Mouse (Mus musculus) kidney, embryonic 15.5 days (tissue): ENCODE measurements around the gene Ccnd1. TPM values are rescaled to one million over a fixed set of nuclear protein-coding genes. Genes with fewer than 3 reads are reported as not detected.

Source experiments
- ATAC-seq: fragments of 200-750 bp; cut with Nextera tagmentation; replicated peaks from 2 replicates; pipeline ENCODE4 v1.8.0; 2017; ENCODE audit warnings: moderate TSS enrichment; ENCODE audit not compliant: low FRiP score
- H3K27ac ChIP-seq: fragments of 300-500 bp; sonication (generic); 2 replicates; pipeline ENCODE4 v1.5.1; 2015; ENCODE audit warnings: mild to moderate bottlenecking, inconsistent platforms
- H3K27me3 ChIP-seq: fragments of 300-500 bp; sonication (generic); 2 replicates; pipeline ENCODE4 v1.6.1; 2015; ENCODE audit warnings: inconsistent platforms
- H3K36me3 ChIP-seq: fragments of 300-500 bp; sonication (generic); 2 replicates; pipeline ENCODE4 v1.6.1; 2015; ENCODE audit warnings: inconsistent platforms
- H3K4me1 ChIP-seq: fragments of 300-500 bp; sonication (generic); 2 replicates; pipeline ENCODE4 v1.6.1; 2015; ENCODE audit warnings: inconsistent platforms
- H3K4me2 ChIP-seq: fragments of 300-500 bp; sonication (generic); 2 replicates; pipeline ENCODE4 v1.6.1; 2015; ENCODE audit warnings: moderate library complexity, mild to moderate bottlenecking, inconsistent platforms
- H3K4me3 ChIP-seq: fragments of 300-500 bp; sonication (generic); replicated peaks from 2 replicates; pipeline ENCODE4 v1.5.1; 2015; ENCODE audit warnings: mild to moderate bottlenecking, inconsistent platforms
- H3K9ac ChIP-seq: fragments of 300-500 bp; sonication (generic); 2 replicates; pipeline ENCODE4 v1.6.1; 2015; ENCODE audit warnings: mild to moderate bottlenecking, inconsistent platforms
- H3K9me3 ChIP-seq: fragments of 300-500 bp; sonication (generic); replicated peaks from 2 replicates; pipeline ENCODE4 v1.6.1; 2016; ENCODE audit warnings: inconsistent platforms
- WGBS: fragments of 180-500 bp; shearing (Covaris S2); methylation state at CpG from one replicate; pipeline ENCODE4 v1.1.7; 2015; ENCODE audit warnings: mixed read lengths; 5-methylcytosine and 5-hydroxymethylcytosine counted together
- polyA plus RNA-seq: library from polyadenylated mRNA; unstranded; fragments of >200 nt; fragmentation: Nextera tagmentation; extraction: Ambion mirVana; gene quantifications from 2 replicates; pipeline ENCODE4 v1.2.1, GENCODE M21; 2015

Gene Ccnd1
- polyA plus RNA-seq, 1 experiment from 2014 or later, result 229 TPM

DNA sequence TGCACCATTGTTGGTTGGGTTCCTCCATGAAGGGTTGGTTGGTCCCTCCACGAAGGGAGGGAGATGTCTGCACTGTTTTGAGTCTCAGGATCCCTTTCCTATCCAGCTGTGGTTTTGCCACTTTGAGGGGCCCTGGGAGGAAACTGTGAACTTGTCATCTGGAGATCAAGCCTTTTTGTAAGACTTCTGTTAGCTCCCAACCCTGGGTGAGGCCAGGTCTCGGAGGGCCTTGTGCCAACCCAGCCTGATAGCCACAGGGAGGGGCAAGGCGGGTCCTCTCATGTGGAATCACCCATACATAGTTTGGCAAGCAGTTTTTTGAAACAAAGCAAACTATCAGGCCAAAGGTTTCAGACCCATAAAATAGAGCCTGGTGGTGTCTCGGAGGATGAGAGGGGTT lies 24.6 kb upstream of the Ccnd1 start:
- H3K27ac ChIP-seq, result no peak overlapping the region
- no peaks in the 10 kb centered on the region for H3K27me3 ChIP-seq
- no peak for ATAC-seq
- no peak overlapping the region for H3K4me3 ChIP-seq
- H3K9ac ChIP-seq, result no peak overlapping the region
- H3K36me3 ChIP-seq, result no peaks in the 10 kb centered on the region
- no peak overlapping the region for H3K4me2 ChIP-seq
- WGBS, result 88% methylated on average over 4 of the region's 4 CpGs
- no peaks in the 10 kb centered on the region for H3K9me3 ChIP-seq
- no peaks in the 10 kb centered on the region for H3K4me1 ChIP-seq

DNA sequence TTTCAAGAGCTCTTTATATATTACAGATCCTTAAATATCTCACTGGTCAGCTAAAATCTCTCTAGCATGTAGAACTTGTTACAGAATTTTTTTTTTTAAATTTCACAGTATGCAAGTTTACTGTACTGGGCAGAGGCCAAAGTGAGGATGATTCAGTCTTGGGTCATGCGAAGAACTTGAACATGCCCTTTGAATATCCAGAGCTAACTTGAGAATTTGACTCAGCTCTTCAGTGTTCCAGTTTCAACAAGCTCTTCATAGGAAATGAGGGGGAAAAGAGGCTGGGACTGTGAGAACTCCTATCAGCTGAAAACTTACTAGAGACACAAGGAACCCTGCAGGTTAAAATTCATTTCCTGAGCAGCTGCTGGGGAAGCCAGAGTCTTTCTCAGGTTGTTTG lies 24.2 kb upstream of the Ccnd1 start:
- no peaks in the 10 kb centered on the region for H3K9me3 ChIP-seq
- no peaks in the 10 kb centered on the region for H3K36me3 ChIP-seq
- no peak overlapping the region for H3K4me3 ChIP-seq
- H3K9ac ChIP-seq, result no peak overlapping the region
- no peak overlapping the region for H3K4me2 ChIP-seq
- ATAC-seq, result no peak
- H3K4me1 ChIP-seq, result peaks cover 3% of the 10 kb centered on the region
- WGBS, result 95% methylated on average over 1 of the region's 1 CpGs
- no peak overlapping the region for H3K27ac ChIP-seq
- no peaks in the 10 kb centered on the region for H3K27me3 ChIP-seq

DNA sequence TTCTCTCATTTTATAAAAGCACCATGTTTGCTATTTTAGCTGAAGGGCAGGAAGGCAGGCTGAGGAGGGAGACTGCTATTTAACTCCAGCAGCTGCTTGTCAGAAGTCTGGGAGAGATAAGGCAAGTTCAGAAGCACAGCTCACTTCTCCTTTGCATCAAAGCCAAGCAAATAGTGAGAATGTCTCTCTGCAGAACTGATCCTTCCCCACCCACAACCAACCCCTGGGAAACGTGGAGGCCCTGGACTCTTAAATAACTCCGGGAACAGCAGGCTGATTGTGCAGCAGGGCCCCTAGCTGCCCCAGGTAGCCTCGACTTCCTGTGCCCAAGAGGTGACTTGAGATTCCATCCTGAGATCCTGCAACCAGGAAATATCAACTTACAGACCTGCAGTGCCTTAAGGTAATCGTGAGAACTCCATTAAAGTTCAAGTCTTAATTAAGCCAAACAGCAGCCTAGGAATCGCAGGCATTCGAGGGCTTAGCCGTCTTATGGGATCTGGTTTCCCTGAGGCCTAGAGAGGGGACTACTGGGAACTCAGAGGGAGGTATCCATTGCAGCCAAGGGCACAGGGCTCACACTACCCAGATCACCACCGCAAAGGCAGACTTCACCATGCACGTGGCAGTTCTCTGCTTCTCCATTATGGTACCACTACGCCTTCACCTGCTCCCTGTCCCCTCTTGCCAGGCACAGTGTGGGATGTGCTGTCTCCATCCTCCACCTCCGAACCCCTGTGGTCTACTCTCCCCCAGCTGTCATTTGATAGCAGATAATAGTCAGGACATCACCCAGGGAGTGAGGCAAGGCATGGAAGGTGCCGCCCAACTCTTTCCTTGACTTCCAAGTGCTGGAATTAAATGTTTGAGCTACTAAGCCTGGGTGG lies 19.0 kb upstream of the Ccnd1 start:
- WGBS, result 32% methylated on average over 12 of the region's 12 CpGs
- H3K27ac ChIP-seq, result peak overlapping the region; percentile 75
- H3K36me3 ChIP-seq, result no peaks in the 10 kb centered on the region
- no peaks in the 10 kb centered on the region for H3K27me3 ChIP-seq
- no peak overlapping the region for H3K4me3 ChIP-seq
- no peaks in the 10 kb centered on the region for H3K9me3 ChIP-seq
- H3K4me1 ChIP-seq, result peaks cover 13% of the 10 kb centered on the region
- ATAC-seq, result peak; percentile 62; the same call in 1 of the 2 replicates
- no peak overlapping the region for H3K9ac ChIP-seq
- no peak overlapping the region for H3K4me2 ChIP-seq

DNA sequence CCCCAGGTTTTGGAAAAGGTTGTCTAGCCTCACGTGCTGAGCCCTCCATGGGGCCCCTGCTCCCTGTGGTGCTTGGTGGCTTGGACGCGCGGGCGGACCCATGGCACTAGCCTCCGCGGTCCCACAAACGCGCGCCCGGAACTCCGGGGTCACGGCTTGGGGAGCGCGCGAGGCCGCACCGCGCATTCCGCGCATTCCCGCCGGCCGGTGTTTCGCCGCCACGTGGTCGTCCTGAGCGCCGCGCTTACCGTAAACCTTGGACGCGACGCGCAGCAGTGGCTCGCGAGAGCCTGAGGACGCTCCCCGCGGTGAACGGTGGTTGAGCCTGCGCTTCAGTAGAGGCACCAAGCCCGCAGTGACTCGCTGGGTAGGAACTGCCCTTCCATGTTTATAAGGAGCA lies 3.5 kb upstream of the Ccnd1 start:
- no peaks in the 10 kb centered on the region for H3K9me3 ChIP-seq
- H3K4me1 ChIP-seq, result peaks cover 57% of the 10 kb centered on the region
- H3K4me3 ChIP-seq, result peak overlapping the region; percentile 73
- H3K27ac ChIP-seq, result peak overlapping the region; percentile 97
- H3K4me2 ChIP-seq, result peak overlapping the region; percentile 89
- peak; percentile 23 for ATAC-seq
- under 1% methylated on average over 45 of the region's 45 CpGs for WGBS
- H3K27me3 ChIP-seq, result no peaks in the 10 kb centered on the region
- H3K9ac ChIP-seq, result peak overlapping the region; percentile 52
- H3K36me3 ChIP-seq, result no peaks in the 10 kb centered on the region

- H3K4me3 ChIP-seq, result peak overlapping the region; percentile 73
These were observed 3.0 kb upstream of the Ccnd1 start for GRCm38 (mm10) chr7:144942744-144943135.

GRCm38 (mm10) chr7:144942071-144942743 lies 2.5 kb upstream of the Ccnd1 start:
- Histone ChIP-seq H3K4me1 (peaks cover 65% of the 10 kb centered on the region), H3K27me3 (no peaks in the 10 kb centered on the region), H3K36me3 (peaks cover 2% of the 10 kb centered on the region), H3K27ac (peak overlapping the region; percentile 97), H3K9ac (peak overlapping the region; percentile 52), H3K4me3 (peak overlapping the region; percentile 73), H3K4me2 (peak overlapping the region; percentile 89), H3K9me3 (no peaks in the 10 kb centered on the region)
- ATAC-seq, result 0 out of 2 replicates have a peak, but pooled peaks have one; percentile 9
- under 1% methylated on average over 35 of the region's 35 CpGs for WGBS

More at GRCm38 (mm10) chr7:144942744-144943135, 3.0 kb upstream of the Ccnd1 start:
- H3K4me2 ChIP-seq, result peak overlapping the region; percentile 89
- H3K9ac ChIP-seq, result peak overlapping the region; percentile 52
- no peaks in the 10 kb centered on the region for H3K36me3 ChIP-seq
- ATAC-seq, result no peak
- peak overlapping the region; percentile 97 for H3K27ac ChIP-seq
- peaks cover 61% of the 10 kb centered on the region for H3K4me1 ChIP-seq
- H3K9me3 ChIP-seq, result no peaks in the 10 kb centered on the region
- H3K27me3 ChIP-seq, result no peaks in the 10 kb centered on the region
- under 1% methylated on average over 20 of the region's 20 CpGs for WGBS

DNA sequence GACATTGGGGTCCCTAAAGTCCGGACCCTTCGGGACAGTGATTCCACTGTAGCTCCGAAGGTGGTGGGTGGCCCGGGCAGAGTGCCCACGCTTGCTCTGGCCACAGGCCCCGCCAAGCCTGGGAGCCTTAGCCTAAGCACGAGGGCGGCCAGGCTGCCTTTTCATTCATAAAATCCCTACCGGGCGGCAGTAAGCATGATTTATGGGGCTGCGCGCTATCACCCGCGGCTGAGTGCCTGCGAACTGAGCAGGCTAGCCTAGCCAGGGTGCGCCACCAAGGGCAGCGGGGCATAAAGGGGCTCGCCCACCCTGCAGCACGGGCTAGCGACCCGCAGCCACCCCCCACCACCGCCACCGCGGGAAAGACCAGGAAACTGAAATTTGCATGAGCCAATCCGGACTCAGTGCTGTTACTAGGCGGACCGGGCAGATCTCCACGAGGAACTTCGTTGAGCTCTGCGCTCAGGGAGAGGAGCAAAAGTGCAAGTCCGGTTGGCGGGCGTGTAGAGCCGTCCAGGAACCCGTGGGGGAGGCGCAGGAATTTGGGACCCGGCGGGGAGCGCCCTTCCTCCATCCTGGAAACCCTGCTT lies 1.6 kb upstream of the Ccnd1 start:
- peak overlapping the region; percentile 37 for H3K9ac ChIP-seq
- WGBS, result under 1% methylated on average over 39 of the region's 39 CpGs
- H3K4me1 ChIP-seq, result peaks cover 74% of the 10 kb centered on the region
- peak overlapping the region; percentile 73 for H3K4me3 ChIP-seq
- peak overlapping the region; percentile 89 for H3K4me2 ChIP-seq
- peaks cover 11% of the 10 kb centered on the region for H3K36me3 ChIP-seq
- no peaks in the 10 kb centered on the region for H3K9me3 ChIP-seq
- no peaks in the 10 kb centered on the region for H3K27me3 ChIP-seq
- H3K27ac ChIP-seq, result peak overlapping the region; percentile 97
- peak; percentile 87 for ATAC-seq

- Histone ChIP-seq H3K27me3 (no peaks in the 10 kb centered on the region), H3K9me3 (no peaks in the 10 kb centered on the region), H3K4me1 (peaks cover 80% of the 10 kb centered on the region), H3K9ac (no peak overlapping the region; the same call in 1 of the 2 replicates), H3K27ac (peak overlapping the region; percentile 97), H3K4me3 (peak overlapping the region; percentile 73), H3K4me2 (peak overlapping the region; percentile 89), H3K36me3 (peaks cover 18% of the 10 kb centered on the region)
- no peak for ATAC-seq
- under 1% methylated on average over 11 of the region's 11 CpGs for WGBS
These were observed 860 bp upstream of the Ccnd1 start for GRCm38 (mm10) chr7:144940585-144940984.

DNA sequence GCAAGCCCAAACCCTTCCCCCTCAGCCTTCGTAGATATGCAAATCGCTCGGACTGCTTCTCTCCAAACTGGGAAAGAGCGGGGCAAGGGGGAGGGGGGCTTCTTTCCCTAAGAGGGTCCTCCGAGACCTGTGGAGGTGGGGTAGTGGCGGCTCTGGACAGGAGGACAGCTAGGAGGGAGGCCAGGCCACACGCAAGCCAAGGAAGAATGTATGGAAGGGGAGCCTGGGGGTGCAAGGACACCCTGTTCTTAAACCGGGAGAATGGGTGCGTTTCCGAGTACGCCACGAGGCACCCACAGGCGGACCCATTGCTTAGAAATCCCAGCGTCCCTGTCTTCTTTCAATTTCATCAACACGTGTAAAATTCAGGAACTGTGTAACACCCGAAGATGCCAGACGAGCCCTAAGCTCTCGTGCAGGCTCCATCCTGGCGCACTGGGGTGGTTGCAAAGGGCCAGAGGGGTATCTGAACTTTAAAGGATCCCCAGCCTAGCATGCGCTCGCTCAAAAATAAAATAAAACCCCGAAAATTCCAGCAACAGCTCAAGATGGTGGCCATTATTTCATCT lies 362 bp upstream of the Ccnd1 start:
- peak overlapping the region; percentile 89 for H3K4me2 ChIP-seq
- H3K4me3 ChIP-seq, result peak overlapping the region; percentile 73
- ATAC-seq, result peak; percentile 22
- H3K9me3 ChIP-seq, result no peaks in the 10 kb centered on the region
- H3K27ac ChIP-seq, result peak overlapping the region; percentile 97
- WGBS, result under 1% methylated on average over 22 of the region's 22 CpGs
- H3K4me1 ChIP-seq, result peaks cover 82% of the 10 kb centered on the region
- H3K9ac ChIP-seq, result peak overlapping the region; percentile 79
- no peaks in the 10 kb centered on the region for H3K27me3 ChIP-seq
- peaks cover 23% of the 10 kb centered on the region for H3K36me3 ChIP-seq

DNA sequence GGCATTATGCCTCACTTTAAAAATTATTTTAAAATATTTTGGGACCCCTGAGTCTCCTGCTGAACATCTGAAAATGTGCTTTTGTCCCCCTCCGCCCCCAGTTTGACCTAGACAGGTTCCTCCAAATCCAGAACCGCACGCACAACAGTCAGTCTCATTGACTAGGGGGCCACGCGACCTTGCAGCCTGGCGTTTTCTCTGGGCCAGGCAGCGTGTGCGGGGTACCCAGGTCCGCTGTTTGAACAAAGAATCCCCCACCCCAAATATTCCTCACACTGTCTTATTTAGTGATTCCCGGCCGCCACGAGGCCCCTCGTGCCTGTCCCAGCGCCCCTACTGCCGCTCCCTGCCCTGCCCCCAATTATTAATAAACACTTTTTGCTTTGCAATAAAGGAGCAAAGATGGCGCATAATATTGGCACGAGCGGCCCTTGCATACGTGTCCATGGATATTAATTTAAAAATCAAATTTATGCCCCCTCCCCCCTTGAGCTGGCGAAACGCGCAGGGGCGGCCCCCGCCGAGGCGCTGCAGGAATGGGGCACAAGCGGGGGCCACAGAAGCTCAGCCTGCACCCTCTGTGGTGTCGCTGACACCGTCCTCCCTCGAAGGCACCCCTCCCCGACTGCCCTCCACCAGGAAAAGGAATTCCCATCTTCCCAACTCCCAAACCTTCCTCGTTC lies 923 bp downstream of the Ccnd1 start:
- H3K36me3 ChIP-seq, result peaks cover 36% of the 10 kb centered on the region

DNA sequence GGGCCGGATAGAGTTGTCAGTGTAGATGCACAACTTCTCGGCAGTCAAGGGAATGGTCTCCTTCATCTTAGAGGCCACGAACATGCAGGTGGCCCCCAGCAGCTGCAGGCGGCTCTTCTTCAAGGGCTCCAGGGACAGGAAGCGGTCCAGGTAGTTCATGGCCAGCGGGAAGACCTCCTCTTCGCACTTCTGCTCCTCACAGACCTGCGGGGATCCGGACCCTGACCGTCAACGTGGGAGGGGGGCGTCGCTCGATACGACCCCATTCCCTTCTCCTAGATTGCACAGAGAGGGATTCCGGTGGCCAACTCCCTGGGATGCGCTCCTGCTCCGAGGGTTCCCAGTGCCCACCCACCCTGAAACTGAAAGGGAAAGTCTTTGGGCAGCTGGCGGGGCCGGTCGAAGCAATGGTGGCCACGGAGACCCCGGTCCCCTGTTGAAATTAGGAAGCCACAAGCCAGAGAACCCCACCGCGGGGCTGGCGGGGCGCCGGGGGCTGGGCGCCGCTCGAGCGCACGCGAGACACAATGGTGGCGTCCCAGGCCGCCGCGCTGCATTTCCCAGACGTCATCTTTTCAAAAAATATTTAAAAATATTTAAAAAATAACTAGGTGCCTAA lies 1.7 kb downstream of the Ccnd1 start:
- H3K9me3 ChIP-seq, result no peaks in the 10 kb centered on the region
- H3K9ac ChIP-seq, result peak overlapping the region; percentile 79
- H3K36me3 ChIP-seq, result peaks cover 44% of the 10 kb centered on the region
- H3K27ac ChIP-seq, result peak overlapping the region; percentile 97
- under 1% methylated on average over 39 of the region's 39 CpGs for WGBS
- peaks cover 78% of the 10 kb centered on the region for H3K4me1 ChIP-seq
- H3K4me3 ChIP-seq, result peak overlapping the region; percentile 73
- H3K27me3 ChIP-seq, result no peaks in the 10 kb centered on the region
- H3K4me2 ChIP-seq, result peak overlapping the region; percentile 89
- no peak for ATAC-seq

More for the DNA sequence above, 923 bp downstream of the Ccnd1 start:
- under 1% methylated on average over 32 of the region's 32 CpGs for WGBS
- H3K9ac ChIP-seq, result peak overlapping the region; percentile 79
- peak overlapping the region; percentile 97 for H3K27ac ChIP-seq
- H3K4me2 ChIP-seq, result peak overlapping the region; percentile 89
- no peaks in the 10 kb centered on the region for H3K27me3 ChIP-seq
- H3K9me3 ChIP-seq, result no peaks in the 10 kb centered on the region
- H3K4me3 ChIP-seq, result peak overlapping the region; percentile 73
- peaks cover 80% of the 10 kb centered on the region for H3K4me1 ChIP-seq
- ATAC-seq, result no peak
